Mouse (Mus musculus): ENCODE measurements around the gene Tns3.
A peak's percentile ranks its signal among the peaks of the same experiment; 100 is the strongest.

Gene Tns3

GRCm38 (mm10) chr11:8440221-8440620 is 224.1 kb downstream of the Tns3 start:
- no peak for DNase-seq (ENCODE audit: low spot score in 2 of 2)

GRCm38 (mm10) chr11:8439035-8439434 is 225.3 kb downstream of the Tns3 start:
- no peak for DNase-seq (ENCODE audit: low spot score in 2 of 2)

GRCm38 (mm10) chr11:8438269-8438668 is 226.1 kb downstream of the Tns3 start:
- no peak for DNase-seq (ENCODE audit: low spot score in 2 of 2)

- no peak for DNase-seq (ENCODE audit: low spot score in 2 of 2)
Measured at GRCm38 (mm10) chr11:8435101-8435500, 229.2 kb downstream of the Tns3 start.

GRCm38 (mm10) chr11:8434366-8434765 is 230.0 kb downstream of the Tns3 start:
- no peak for DNase-seq (ENCODE audit: low spot score in 2 of 2)

- DNase-seq (ENCODE audit: low spot score in 2 of 2): no peak
Measured at GRCm38 (mm10) chr11:8433443-8433842, 230.9 kb downstream of the Tns3 start.

- DNase-seq (ENCODE audit: low spot score in 2 of 2): no peak
Measured at GRCm38 (mm10) chr11:8432941-8433340, 231.4 kb downstream of the Tns3 start.

- DNase-seq (ENCODE audit: low spot score in 2 of 2): no peak
Measured at GRCm38 (mm10) chr11:8427660-8428059, 236.7 kb downstream of the Tns3 start.

GRCm38 (mm10) chr11:8425226-8425570 is 239.1 kb downstream of the Tns3 start:
- DNase-seq (ENCODE audit: low spot score in 2 of 2): no peak

- DNase-seq (ENCODE audit: low spot score in 2 of 2): peak in 1 of 2 experiments; percentile 50
Measured at GRCm38 (mm10) chr11:8424342-8425225, 239.8 kb downstream of the Tns3 start.

DNA sequence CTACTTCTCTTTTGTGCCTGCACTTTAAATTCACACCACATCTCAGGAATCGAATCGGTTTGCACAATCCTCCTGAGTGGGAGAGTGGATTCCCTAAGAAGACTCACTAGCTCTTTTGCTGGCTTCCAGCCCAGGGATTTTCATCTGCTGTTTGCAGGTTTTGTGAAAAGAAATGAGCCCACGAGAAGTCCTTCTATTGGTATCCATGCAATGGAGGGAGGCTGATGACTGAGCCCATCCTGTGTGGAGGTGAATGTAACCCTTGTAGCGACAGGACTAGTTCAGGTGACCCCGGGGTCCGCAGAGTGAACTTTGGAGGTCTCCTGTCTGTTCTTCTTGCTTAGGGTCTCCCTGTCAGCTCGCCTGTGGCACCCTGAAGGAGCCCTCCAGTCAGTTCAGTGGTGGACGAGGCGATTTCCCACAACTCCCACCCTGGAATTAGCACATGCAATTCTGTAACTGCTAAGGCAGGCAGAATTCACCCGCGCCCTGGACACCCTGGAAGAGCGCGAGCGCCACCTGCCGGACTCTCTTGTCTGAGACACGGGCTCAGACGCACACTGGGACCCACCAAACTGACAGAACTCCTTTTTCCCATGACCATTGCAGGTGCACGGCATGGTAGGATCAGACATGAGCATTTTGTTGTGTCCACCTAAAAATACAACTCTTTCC is 259.0 kb downstream of the Tns3 start:
- DNase-seq (ENCODE audit: low spot score in 2 of 2): peak; percentile 3 to 50

- no peak for DNase-seq (ENCODE audit: low spot score in 2 of 2)
Measured at GRCm38 (mm10) chr11:8401328-8401727, 263.0 kb downstream of the Tns3 start.

DNA sequence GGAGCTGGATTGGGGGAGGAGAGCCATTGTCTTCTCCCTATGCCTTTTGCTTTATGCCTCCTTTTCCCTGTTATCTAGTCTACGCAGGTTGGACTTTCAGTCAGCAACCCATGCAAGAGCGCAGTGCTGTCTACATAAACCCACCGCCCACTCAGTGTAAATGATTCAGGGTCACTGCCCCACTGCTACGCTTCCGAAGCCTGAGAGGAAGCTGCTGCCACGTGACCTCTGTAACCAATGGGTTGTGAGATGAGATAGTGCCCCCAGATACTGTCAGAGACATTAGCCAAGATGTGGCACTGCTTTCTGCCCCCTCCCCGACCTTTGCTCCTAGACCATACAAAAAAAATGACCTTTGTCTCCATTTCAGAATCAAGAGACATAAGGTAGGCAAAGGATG is 268.0 kb downstream of the Tns3 start:
- no peak for DNase-seq (ENCODE audit: low spot score in 2 of 2)

GRCm38 (mm10) chr11:8391564-8391963 is 272.8 kb downstream of the Tns3 start:
- no peak for DNase-seq (ENCODE audit: low spot score in 2 of 2)

GRCm38 (mm10) chr11:8385891-8386405 is 278.4 kb downstream of the Tns3 start:
- no peak for DNase-seq (ENCODE audit: low spot score in 2 of 2)

Measured in thymus, postnatal 10 days (tissue).